Mouse (Mus musculus): ENCODE data around the gene Rftn1.

GRCm38 (mm10) chr17:50152085-50152484 lies 38.4 kb downstream of the Rftn1 start:
- TF ChIP-seq CTCF (IDR thresholded peaks at IDR 0.05; ENCODE audit: extremely low read depth, insufficient read length, insufficient replicate concordance, low read depth, low read length) (no peak), POLR2A (IDR thresholded peaks at IDR 0.05; ENCODE audit: low read depth, low read length) (no peak)
